Mouse (Mus musculus): Measurements from ENCODE around the gene Baiap2l2. TPM values are rescaled to one million over a fixed set of nuclear protein-coding genes. Genes with fewer than 3 reads are reported as not detected.

The Baiap2l2 gene
- polyA plus RNA-seq, 1 experiment from 2014 or later: 2.6 TPM

GRCm38 (mm10) chr15:79307861-79308260, 22.5 kb upstream of the Baiap2l2 start:
- no peak overlapping the region for H3K27ac ChIP-seq (ENCODE audit: low read depth, low read length)
- H3K4me1 ChIP-seq (ENCODE audit: control insufficient read depth, insufficient read depth, low read length): no peaks in the 10 kb centered on the region
- H3K9ac ChIP-seq (ENCODE audit: low read length): no peak overlapping the region
- ATAC-seq (no peak), DNase-seq (ENCODE audit: low spot score) (no peak)
- H3K4me2 ChIP-seq (ENCODE audit: low read length): no peak overlapping the region
- WGBS: 79% methylated on average over 4 of the region's 4 CpGs
- H3K9me3 ChIP-seq (replicated peaks; ENCODE audit: control insufficient read depth, low read length): no peaks in the 10 kb centered on the region
- H3K36me3 ChIP-seq (ENCODE audit: control insufficient read depth, insufficient read depth, low read length): 0 out of 2 replicates have a peak, but pooled peaks cover 23% of the 10 kb centered on the region
- H3K4me3 ChIP-seq (ENCODE audit: low read depth, low read length): no peak overlapping the region
- H3K27me3 ChIP-seq (replicated peaks; ENCODE audit: control insufficient read depth, insufficient read depth, low read length): no peaks in the 10 kb centered on the region

DNA sequence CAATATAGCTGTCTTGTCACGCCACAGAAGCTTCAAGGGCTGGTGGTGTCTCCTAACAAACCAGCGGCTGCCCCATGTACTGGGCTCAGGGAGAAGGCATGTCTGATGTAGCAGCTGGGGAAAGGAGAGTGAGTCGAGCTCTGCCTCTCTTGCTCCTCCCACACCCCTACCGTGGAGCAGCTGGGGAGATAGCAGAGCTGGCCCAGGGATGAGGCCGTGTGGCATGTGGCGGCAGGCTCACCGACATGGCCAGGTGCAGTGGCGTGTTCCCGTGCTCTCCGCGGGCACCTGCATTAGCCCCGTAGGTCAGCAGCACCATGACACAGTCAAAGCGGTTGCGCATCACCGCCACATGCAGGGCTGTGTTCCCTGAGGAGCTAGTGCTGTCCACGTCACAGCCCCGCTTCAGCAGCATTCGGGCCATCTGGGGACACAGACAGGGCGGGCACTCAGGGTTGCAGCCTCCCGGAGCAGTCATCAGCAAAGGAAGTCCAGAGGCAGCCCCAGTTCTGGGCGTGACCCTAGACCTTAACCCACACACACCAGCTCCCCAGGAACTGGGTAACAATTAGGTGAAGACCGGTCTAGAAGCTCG, 20.8 kb upstream of the Baiap2l2 start:
- H3K4me2 ChIP-seq (ENCODE audit: low read length): no peak overlapping the region
- H3K27me3 ChIP-seq (replicated peaks; ENCODE audit: control insufficient read depth, insufficient read depth, low read length): no peaks in the 10 kb centered on the region
- no peaks in the 10 kb centered on the region for H3K9me3 ChIP-seq (replicated peaks; ENCODE audit: control insufficient read depth, low read length)
- no peak overlapping the region for H3K27ac ChIP-seq (ENCODE audit: low read depth, low read length)
- H3K4me1 ChIP-seq (ENCODE audit: control insufficient read depth, insufficient read depth, low read length): no peaks in the 10 kb centered on the region
- DNase-seq (ENCODE audit: low spot score) (no peak), ATAC-seq (no peak)
- H3K9ac ChIP-seq (ENCODE audit: low read length): no peak overlapping the region
- no peak overlapping the region for H3K4me3 ChIP-seq (ENCODE audit: low read depth, low read length)
- 86% methylated on average over 23 of the region's 23 CpGs for WGBS
- H3K36me3 ChIP-seq (ENCODE audit: control insufficient read depth, insufficient read depth, low read length): 0 out of 2 replicates have a peak, but pooled peaks cover 18% of the 10 kb centered on the region

GRCm38 (mm10) chr15:79304832-79305231, 19.5 kb upstream of the Baiap2l2 start:
- H3K9me3 ChIP-seq (replicated peaks; ENCODE audit: control insufficient read depth, low read length): no peaks in the 10 kb centered on the region
- 0 out of 2 replicates have a peak, but pooled peaks cover 10% of the 10 kb centered on the region for H3K36me3 ChIP-seq (ENCODE audit: control insufficient read depth, insufficient read depth, low read length)
- no peak overlapping the region for H3K27ac ChIP-seq (ENCODE audit: low read depth, low read length)
- H3K4me3 ChIP-seq (ENCODE audit: low read depth, low read length): no peak overlapping the region
- no peak overlapping the region for H3K9ac ChIP-seq (ENCODE audit: low read length)
- ATAC-seq: no peak
- WGBS: 70% methylated on average over 4 of the region's 5 CpGs
- no peaks in the 10 kb centered on the region for H3K27me3 ChIP-seq (replicated peaks; ENCODE audit: control insufficient read depth, insufficient read depth, low read length)
- no peak overlapping the region for H3K4me2 ChIP-seq (ENCODE audit: low read length)
- DNase-seq (ENCODE audit: low spot score): no peak
- no peaks in the 10 kb centered on the region for H3K4me1 ChIP-seq (ENCODE audit: control insufficient read depth, insufficient read depth, low read length)

DNA sequence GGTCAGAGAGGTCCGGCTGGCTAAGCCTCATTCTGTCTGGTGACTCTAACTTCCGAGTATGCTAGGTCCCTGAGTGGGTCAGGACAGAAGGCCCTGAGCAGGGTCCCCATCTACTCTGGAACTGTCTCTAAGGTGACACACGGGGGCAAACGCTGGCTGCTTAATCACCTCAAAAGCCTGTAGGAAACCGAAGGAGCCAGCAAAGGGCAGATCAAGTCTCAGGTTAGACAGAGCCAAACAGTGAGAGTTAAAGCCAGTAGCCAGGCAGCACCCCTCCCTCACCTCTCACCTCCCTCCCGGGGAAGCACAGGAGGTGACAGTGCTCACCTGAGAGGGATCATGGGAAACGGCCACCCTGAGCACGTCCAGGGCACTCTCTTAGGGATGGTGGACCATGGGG, 18.4 kb upstream of the Baiap2l2 start:
- Histone ChIP-seq H3K9me3 (replicated peaks; ENCODE audit: control insufficient read depth, low read length) (no peaks in the 10 kb centered on the region), H3K4me2 (ENCODE audit: low read length) (no peak overlapping the region), H3K9ac (ENCODE audit: low read length) (no peak overlapping the region), H3K27ac (ENCODE audit: low read depth, low read length) (no peak overlapping the region), H3K36me3 (ENCODE audit: control insufficient read depth, insufficient read depth, low read length) (0 out of 2 replicates have a peak, but pooled peaks cover 10% of the 10 kb centered on the region), H3K27me3 (replicated peaks; ENCODE audit: control insufficient read depth, insufficient read depth, low read length) (no peaks in the 10 kb centered on the region), H3K4me1 (ENCODE audit: control insufficient read depth, insufficient read depth, low read length) (no peaks in the 10 kb centered on the region), H3K4me3 (ENCODE audit: low read depth, low read length) (no peak overlapping the region)
- DNase-seq (ENCODE audit: low spot score): no peak
- WGBS: 86% methylated on average over 8 of the region's 8 CpGs
- no peak for ATAC-seq

DNA sequence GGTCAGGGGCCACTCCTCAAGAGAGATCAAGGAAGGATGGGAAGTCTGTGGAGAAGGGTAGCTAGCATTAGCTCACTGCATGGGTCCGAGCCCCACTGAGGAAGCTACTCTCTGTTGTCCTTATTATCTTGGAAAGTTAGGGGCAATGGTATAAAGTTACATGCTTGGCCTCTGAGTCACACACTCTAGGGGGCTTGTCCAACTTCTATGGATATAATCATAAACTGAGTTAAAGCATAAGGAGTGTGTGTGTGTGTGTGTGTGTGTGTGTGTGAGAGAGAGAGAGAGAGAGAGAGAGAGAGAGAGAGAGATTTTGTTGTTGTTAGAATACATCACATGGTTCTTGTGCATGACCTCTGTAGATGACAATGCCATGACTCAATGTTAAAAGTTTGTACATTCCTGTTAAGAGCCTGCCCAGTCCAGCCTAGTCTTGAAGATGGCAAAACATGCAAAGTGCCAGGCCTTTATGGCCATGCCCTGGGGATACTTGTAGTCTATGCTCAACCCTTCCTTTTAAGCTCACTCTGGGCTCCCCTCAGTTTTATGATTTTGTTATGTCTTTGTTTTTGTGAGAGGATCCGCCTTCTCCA, 14.3 kb upstream of the Baiap2l2 start:
- H3K4me3 ChIP-seq (ENCODE audit: low read depth, low read length): no peak overlapping the region
- 91% methylated on average over 2 of the region's 2 CpGs for WGBS
- H3K36me3 ChIP-seq (ENCODE audit: control insufficient read depth, insufficient read depth, low read length): no peaks in the 10 kb centered on the region
- no peak overlapping the region for H3K4me2 ChIP-seq (ENCODE audit: low read length)
- DNase-seq (ENCODE audit: low spot score) (no peak), ATAC-seq (no peak)
- H3K9me3 ChIP-seq (replicated peaks; ENCODE audit: control insufficient read depth, low read length): no peaks in the 10 kb centered on the region
- H3K4me1 ChIP-seq (ENCODE audit: control insufficient read depth, insufficient read depth, low read length): no peaks in the 10 kb centered on the region
- H3K9ac ChIP-seq (ENCODE audit: low read length): no peak overlapping the region
- no peaks in the 10 kb centered on the region for H3K27me3 ChIP-seq (replicated peaks; ENCODE audit: control insufficient read depth, insufficient read depth, low read length)
- H3K27ac ChIP-seq (ENCODE audit: low read depth, low read length): no peak overlapping the region

- Histone ChIP-seq H3K27ac (ENCODE audit: low read depth, low read length) (no peak overlapping the region), H3K4me3 (ENCODE audit: low read depth, low read length) (no peak overlapping the region), H3K9me3 (replicated peaks; ENCODE audit: control insufficient read depth, low read length) (no peaks in the 10 kb centered on the region), H3K4me2 (ENCODE audit: low read length) (no peak overlapping the region), H3K4me1 (ENCODE audit: control insufficient read depth, insufficient read depth, low read length) (no peaks in the 10 kb centered on the region), H3K27me3 (replicated peaks; ENCODE audit: control insufficient read depth, insufficient read depth, low read length) (no peaks in the 10 kb centered on the region), H3K36me3 (ENCODE audit: control insufficient read depth, insufficient read depth, low read length) (no peaks in the 10 kb centered on the region), H3K9ac (ENCODE audit: low read length) (no peak overlapping the region)
- ATAC-seq (no peak), DNase-seq (ENCODE audit: low spot score) (no peak)
- WGBS: 87% methylated on average over 6 of the region's 6 CpGs
Measured at GRCm38 (mm10) chr15:79298553-79298952, 13.2 kb upstream of the Baiap2l2 start.

DNA sequence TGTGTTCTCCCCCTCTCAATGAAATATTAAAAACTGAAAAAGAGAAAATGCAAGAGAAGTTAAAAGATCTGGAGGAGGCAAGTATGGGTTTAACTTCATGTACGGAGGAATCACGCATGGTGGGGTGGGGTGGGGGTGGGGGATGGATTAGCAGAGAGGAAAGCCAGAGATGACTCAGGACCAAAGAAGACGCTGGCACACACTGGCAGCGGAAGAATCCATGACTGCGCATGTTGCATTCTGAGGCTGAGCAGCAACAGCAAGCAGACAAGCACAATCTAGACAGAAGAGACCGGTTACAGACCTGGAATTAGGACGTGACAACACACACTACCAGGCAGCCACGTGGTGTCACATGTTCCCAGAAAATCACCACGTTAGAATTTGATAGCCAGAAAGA, 7.4 kb upstream of the Baiap2l2 start:
- H3K27ac ChIP-seq (ENCODE audit: low read depth, low read length): no peak overlapping the region
- H3K4me3 ChIP-seq (ENCODE audit: low read depth, low read length): no peak overlapping the region
- WGBS: 85% methylated on average over 9 of the region's 9 CpGs
- H3K36me3 ChIP-seq (ENCODE audit: control insufficient read depth, insufficient read depth, low read length): peaks cover 5% of the 10 kb centered on the region; the same call in 1 of the 2 replicates
- no peak for DNase-seq (ENCODE audit: low spot score)
- no peaks in the 10 kb centered on the region for H3K27me3 ChIP-seq (replicated peaks; ENCODE audit: control insufficient read depth, insufficient read depth, low read length)
- no peaks in the 10 kb centered on the region for H3K4me1 ChIP-seq (ENCODE audit: control insufficient read depth, insufficient read depth, low read length)
- H3K9me3 ChIP-seq (replicated peaks; ENCODE audit: control insufficient read depth, low read length): no peaks in the 10 kb centered on the region
- ATAC-seq: no peak
- H3K4me2 ChIP-seq (ENCODE audit: low read length): no peak overlapping the region
- H3K9ac ChIP-seq (ENCODE audit: low read length): no peak overlapping the region

- Histone ChIP-seq H3K9me3 (replicated peaks; ENCODE audit: control insufficient read depth, low read length) (no peaks in the 10 kb centered on the region), H3K4me1 (ENCODE audit: control insufficient read depth, insufficient read depth, low read length) (no peaks in the 10 kb centered on the region), H3K4me2 (ENCODE audit: low read length) (no peak overlapping the region), H3K36me3 (ENCODE audit: control insufficient read depth, insufficient read depth, low read length) (peaks cover 8% of the 10 kb centered on the region; the same call in 1 of the 2 replicates), H3K27ac (ENCODE audit: low read depth, low read length) (no peak overlapping the region), H3K27me3 (replicated peaks; ENCODE audit: control insufficient read depth, insufficient read depth, low read length) (no peaks in the 10 kb centered on the region), H3K4me3 (ENCODE audit: low read depth, low read length) (no peak overlapping the region), H3K9ac (ENCODE audit: low read length) (no peak overlapping the region)
- WGBS: 80% methylated on average over 3 of the region's 3 CpGs
- DNase-seq (ENCODE audit: low spot score) (no peak), ATAC-seq (no peak)
Measured at GRCm38 (mm10) chr15:79290340-79290739, 5.0 kb upstream of the Baiap2l2 start.

DNA sequence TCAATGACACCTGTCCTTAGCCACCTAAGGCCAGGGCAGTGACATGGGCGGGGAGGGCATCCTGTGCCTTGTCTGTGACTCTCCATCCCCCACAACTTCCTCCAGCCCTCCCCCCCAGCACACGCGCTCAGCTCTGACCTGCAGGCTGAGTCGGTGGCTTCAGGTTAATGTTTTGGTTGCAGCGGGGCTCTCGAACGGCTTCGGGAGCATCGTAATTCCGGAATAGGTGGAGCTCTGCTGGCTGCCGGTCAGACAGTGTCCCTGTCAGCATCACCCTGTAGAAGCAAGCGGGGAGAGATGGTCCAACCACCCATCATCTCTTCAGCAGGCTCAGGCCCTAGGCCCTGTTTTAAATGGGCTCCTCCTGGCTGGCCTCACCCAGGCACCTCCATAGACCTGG, 4.1 kb upstream of the Baiap2l2 start:
- Histone ChIP-seq H3K4me2 (ENCODE audit: low read length) (no peak overlapping the region), H3K4me1 (ENCODE audit: control insufficient read depth, insufficient read depth, low read length) (no peaks in the 10 kb centered on the region), H3K9me3 (replicated peaks; ENCODE audit: control insufficient read depth, low read length) (no peaks in the 10 kb centered on the region), H3K9ac (ENCODE audit: low read length) (no peak overlapping the region), H3K27ac (ENCODE audit: low read depth, low read length) (no peak overlapping the region), H3K4me3 (ENCODE audit: low read depth, low read length) (no peak overlapping the region), H3K27me3 (replicated peaks; ENCODE audit: control insufficient read depth, insufficient read depth, low read length) (no peaks in the 10 kb centered on the region), H3K36me3 (ENCODE audit: control insufficient read depth, insufficient read depth, low read length) (peaks cover 8% of the 10 kb centered on the region; the same call in 1 of the 2 replicates)
- ATAC-seq (no peak), DNase-seq (ENCODE audit: low spot score) (no peak)
- 92% methylated on average over 12 of the region's 12 CpGs for WGBS

Measured in forebrain, embryonic 14.5 days (tissue).